Mouse (Mus musculus) small intestine, adult 2 months (tissue): ENCODE results near the gene Zfp697.
"Not testable (repeated sequence)": the region's sequence is repeated elsewhere in the genome, so short reads cannot be mapped to it uniquely, and the experiment has no call there.

Experiments
- CTCF ChIP-seq: fragments of 200-500 bp; IDR thresholded peaks from 2 replicates; pipeline ENCODE4 v1.5.1; 2012; ENCODE audit warnings: low read depth, mild to moderate bottlenecking, control low read depth, inconsistent platforms, low read length, moderate library complexity, mixed read lengths; ENCODE audit not compliant: insufficient replicate concordance, insufficient read length; ENCODE audit errors: extremely low read depth
- POLR2A ChIP-seq: fragments of 200-500 bp; IDR thresholded peaks from 2 replicates; pipeline ENCODE4 v1.6.1; 2012; ENCODE audit warnings: low read depth, mild to moderate bottlenecking, control low read depth, inconsistent platforms, low read length, moderate library complexity

- TF ChIP-seq POLR2A, CTCF: not testable (repeated sequence)
These were observed 87.1 kb downstream of the Zfp697 start for GRCm38 (mm10) chr3:98469323-98469722.
